Mouse (Mus musculus) liver, embryonic 11.5 days (tissue): ENCODE data around the gene Cdk2ap2. TPM values are rescaled to one million over a fixed set of nuclear protein-coding genes. Genes with fewer than 3 reads are reported as not detected.
A peak's percentile ranks its signal among the peaks of the same experiment; 100 is the strongest.

ENCODE experiments used
- ATAC-seq: fragments of 200-750 bp; cut with Nextera tagmentation; replicated peaks from 2 replicates; pipeline ENCODE4 v1.8.0; 2017; ENCODE audit warnings: moderate number of reproducible peaks, mild to moderate bottlenecking, moderate TSS enrichment, moderate library complexity; ENCODE audit not compliant: low FRiP score
- DNase-seq: peaks from one replicate; pipeline ENCODE4 v3.0.0-alpha.2; 2017; ENCODE audit warnings: low spot score
- H3K27ac ChIP-seq: fragments of 300-500 bp; sonication (generic); 2 replicates; pipeline ENCODE4 v1.5.1; 2014; ENCODE audit warnings: mild to moderate bottlenecking, low read depth, low read length, control low read depth
- H3K27me3 ChIP-seq: fragments of 300-500 bp; sonication (generic); replicated peaks from 2 replicates; pipeline ENCODE4 v1.6.1; 2014; ENCODE audit warnings: low read length, mixed read lengths; ENCODE audit not compliant: control insufficient read depth, insufficient read depth
- H3K36me3 ChIP-seq: fragments of 300-500 bp; sonication (generic); 2 replicates; pipeline ENCODE4 v1.6.1; 2014; ENCODE audit warnings: mild to moderate bottlenecking, low read length, moderate library complexity, mixed read lengths; ENCODE audit not compliant: control insufficient read depth, insufficient read depth
- H3K4me1 ChIP-seq: fragments of 300-500 bp; sonication (generic); replicated peaks from 2 replicates; pipeline ENCODE4 v1.6.1; 2014; ENCODE audit warnings: low read length, mixed read lengths; ENCODE audit not compliant: control insufficient read depth, insufficient read depth
- H3K4me2 ChIP-seq: fragments of 300-500 bp; sonication (generic); 2 replicates; pipeline ENCODE4 v1.6.1; 2014; ENCODE audit warnings: mild to moderate bottlenecking, control low read depth, moderate library complexity
- H3K4me3 ChIP-seq: fragments of 300-500 bp; sonication (generic); 2 replicates; pipeline ENCODE4 v1.5.1; 2014; ENCODE audit warnings: low read depth, low read length, control low read depth
- H3K9ac ChIP-seq: fragments of 300-500 bp; sonication (generic); 2 replicates; pipeline ENCODE4 v1.6.1; 2014; ENCODE audit warnings: low read depth, low read length, control low read depth
- H3K9me3 ChIP-seq: fragments of 300-500 bp; sonication (generic); 2 replicates; pipeline ENCODE4 v1.6.1; 2016; ENCODE audit warnings: low read length, inconsistent platforms, mixed read lengths; ENCODE audit not compliant: control insufficient read depth
- WGBS: fragments of 180-500 bp; shearing (Covaris S2); extraction: QIAGEN DNeasy Blood & Tissue Kit; methylation state at CpG from one replicate; pipeline ENCODE4 v1.1.7; 2014; 5-methylcytosine and 5-hydroxymethylcytosine counted together
- polyA plus RNA-seq: library from polyadenylated mRNA; unstranded; fragments of >200 nt; fragmentation: Nextera tagmentation; extraction: Ambion mirVana; gene quantifications from 2 replicates; pipeline ENCODE4 v1.2.1, GENCODE M21; 2014

The Cdk2ap2 gene
- polyA plus RNA-seq, 1 experiment from 2014 or later: 135 TPM

- H3K27me3 ChIP-seq: no peaks in the 10 kb centered on the region
- DNase-seq (no peak), ATAC-seq (no peak)
- no peak overlapping the region for H3K4me2 ChIP-seq
- no peak overlapping the region for H3K27ac ChIP-seq
- H3K4me3 ChIP-seq: no peak overlapping the region
- H3K9me3 ChIP-seq: no peaks in the 10 kb centered on the region
- H3K4me1 ChIP-seq: peaks cover 18% of the 10 kb centered on the region
- no peaks in the 10 kb centered on the region for H3K36me3 ChIP-seq
- H3K9ac ChIP-seq: no peak overlapping the region
- 73% methylated on average over 3 of the region's 3 CpGs for WGBS
These were observed 2.6 kb upstream of the Cdk2ap2 start for GRCm38 (mm10) chr19:4094348-4094747.

- H3K27me3 ChIP-seq: no peaks in the 10 kb centered on the region
- peaks cover 22% of the 10 kb centered on the region for H3K4me1 ChIP-seq
- ATAC-seq (no peak), DNase-seq (no peak)
- no peak overlapping the region for H3K4me2 ChIP-seq
- no peaks in the 10 kb centered on the region for H3K9me3 ChIP-seq
- no peak overlapping the region for H3K9ac ChIP-seq
- no peaks in the 10 kb centered on the region for H3K36me3 ChIP-seq
- H3K4me3 ChIP-seq: no peak overlapping the region
- WGBS: 73% methylated on average over 5 of the region's 5 CpGs
- no peak overlapping the region for H3K27ac ChIP-seq
These were observed 2.1 kb upstream of the Cdk2ap2 start for GRCm38 (mm10) chr19:4094774-4095303.

GRCm38 (mm10) chr19:4095802-4096201 is 1.2 kb upstream of the Cdk2ap2 start:
- H3K27me3 ChIP-seq: peaks cover 8% of the 10 kb centered on the region
- H3K27ac ChIP-seq: no peak overlapping the region
- no peak overlapping the region for H3K4me3 ChIP-seq
- no peak overlapping the region for H3K9ac ChIP-seq
- no peaks in the 10 kb centered on the region for H3K9me3 ChIP-seq
- ATAC-seq: no peak
- no peak for DNase-seq
- peak overlapping the region; percentile 93 for H3K4me2 ChIP-seq
- H3K36me3 ChIP-seq: no peaks in the 10 kb centered on the region
- WGBS: 69% methylated on average over 3 of the region's 3 CpGs
- H3K4me1 ChIP-seq: peaks cover 28% of the 10 kb centered on the region

GRCm38 (mm10) chr19:4097441-4097825 is 451 bp downstream of the Cdk2ap2 start:
- Histone ChIP-seq H3K27me3 (peaks cover 22% of the 10 kb centered on the region), H3K4me1 (peaks cover 31% of the 10 kb centered on the region), H3K36me3 (no peaks in the 10 kb centered on the region), H3K9me3 (no peaks in the 10 kb centered on the region), H3K4me3 (peak overlapping the region; percentile 58), H3K4me2 (peak overlapping the region; percentile 93), H3K9ac (peak overlapping the region; percentile 62), H3K27ac (peak overlapping the region; percentile 84)
- ATAC-seq: peak; percentile 69
- WGBS: 2% methylated on average over 21 of the region's 21 CpGs
- no peak for DNase-seq

- DNase-seq: no peak
- H3K4me1 ChIP-seq: peaks cover 31% of the 10 kb centered on the region
- peak overlapping the region; percentile 93 for H3K4me2 ChIP-seq
- peak overlapping the region; percentile 58 for H3K4me3 ChIP-seq
- 87% methylated on average over 13 of the region's 13 CpGs for whole genome bisulfite sequencing
- no peaks in the 10 kb centered on the region for H3K36me3 ChIP-seq
- no peaks in the 10 kb centered on the region for H3K9me3 ChIP-seq
- H3K27ac ChIP-seq: no peak overlapping the region
- H3K27me3 ChIP-seq: peaks cover 22% of the 10 kb centered on the region
- ATAC-seq: no peak
- H3K9ac ChIP-seq: no peak overlapping the region
These were observed 1.4 kb downstream of the Cdk2ap2 start for GRCm38 (mm10) chr19:4098426-4098825.

GRCm38 (mm10) chr19:4099056-4099455 is 2.1 kb downstream of the Cdk2ap2 start:
- H3K4me1 ChIP-seq: peaks cover 31% of the 10 kb centered on the region
- peak; percentile 25; the same call in 1 of the 2 replicates for ATAC-seq

GRCm38 (mm10) chr19:4099837-4100717 is 3.1 kb downstream of the Cdk2ap2 start, which contains the start of gene Pitpnm1:
Pitpnm1 (plus strand) TSS chr19:4099998.
- DNase-seq: peak; percentile 80
- peak; percentile 32; the same call in 1 of the 2 replicates for ATAC-seq
- H3K4me3 ChIP-seq: peak within 1 kb of the TSS; percentile 69
- peaks cover 31% of the 10 kb centered on the region for H3K4me1 ChIP-seq
- H3K27ac ChIP-seq: peak within 1 kb of the TSS; percentile 57; the same call in 1 of the 2 replicates
- peaks cover 27% of the 10 kb centered on the region for H3K27me3 ChIP-seq
- H3K9ac ChIP-seq: peak within 1 kb of the TSS; percentile 59
- 2% methylated on average over 53 of the region's 53 CpGs for WGBS
- peak within 1 kb of the TSS; percentile 92 for H3K4me2 ChIP-seq
- H3K9me3 ChIP-seq: no peaks in the 10 kb centered on the region
- no peaks in the 10 kb centered on the region for H3K36me3 ChIP-seq

More at GRCm38 (mm10) chr19:4099056-4099455, 2.1 kb downstream of the Cdk2ap2 start:
- H3K27me3 ChIP-seq: peaks cover 22% of the 10 kb centered on the region
- 8% methylated on average over 9 of the region's 9 CpGs for WGBS
- H3K4me3 ChIP-seq: peak overlapping the region; percentile 69; the same call in 1 of the 2 replicates
- no peaks in the 10 kb centered on the region for H3K36me3 ChIP-seq
- H3K27ac ChIP-seq: peak overlapping the region; percentile 57; the same call in 1 of the 2 replicates
- no peak overlapping the region for H3K9ac ChIP-seq
- peak overlapping the region; percentile 92 for H3K4me2 ChIP-seq
- H3K9me3 ChIP-seq: no peaks in the 10 kb centered on the region
- peak; percentile 87 for DNase-seq

GRCm38 (mm10) chr19:4100718-4101261 is 3.8 kb downstream of the Cdk2ap2 start:
- H3K9me3 ChIP-seq: no peaks in the 10 kb centered on the region
- H3K9ac ChIP-seq: peak overlapping the region; percentile 22
- peaks cover 31% of the 10 kb centered on the region for H3K4me1 ChIP-seq
- H3K4me2 ChIP-seq: peak overlapping the region; percentile 92
- ATAC-seq (no peak), DNase-seq (peak; percentile 48)
- H3K27me3 ChIP-seq: peaks cover 27% of the 10 kb centered on the region
- no peak overlapping the region for H3K27ac ChIP-seq
- WGBS: under 1% methylated on average over 46 of the region's 52 CpGs
- peak overlapping the region; percentile 69 for H3K4me3 ChIP-seq
- H3K36me3 ChIP-seq: no peaks in the 10 kb centered on the region
